Mouse (Mus musculus) G1E (cell line): ENCODE measurements around the gene Muc5ac. TPM values are rescaled to one million over a fixed set of nuclear protein-coding genes. Genes with fewer than 3 reads are reported as not detected.
A peak's percentile ranks its signal among the peaks of the same experiment; 100 is the strongest.

Experiments
- ATAC-seq: 2 replicates; pipeline ENCODE4 v1.8.0; 2016; ENCODE audit warnings: mild to moderate bottlenecking; ENCODE audit not compliant: insufficient number of reproducible peaks, poor library complexity, low FRiP score, severe bottlenecking; ENCODE audit errors: extremely low read depth
- DNase-seq: peaks from one replicate; pipeline ENCODE4 v3.0.0; 2012; ENCODE audit warnings: low spot score
- H3K27me3 ChIP-seq: 2 replicates; pipeline ENCODE4 v1.6.1; 2012; ENCODE audit warnings: mild to moderate bottlenecking, low read length, inconsistent platforms; ENCODE audit not compliant: insufficient read depth
- H3K36me3 ChIP-seq: replicated peaks from 2 replicates; pipeline ENCODE3; 2012; ENCODE audit warnings: mild to moderate bottlenecking, inconsistent platforms
- H3K4me1 ChIP-seq: 2 replicates; pipeline ENCODE4 v1.6.1; 2012; ENCODE audit warnings: low read depth, low read length, inconsistent platforms, mixed read lengths; ENCODE audit not compliant: insufficient read depth
- H3K4me3 ChIP-seq: 2 replicates; pipeline ENCODE4 v1.5.1; 2012; ENCODE audit warnings: low read depth, mild to moderate bottlenecking, inconsistent platforms, low read length, moderate library complexity, mixed read lengths
- H3K9me3 ChIP-seq: replicated peaks from 2 replicates; pipeline ENCODE4 v1.6.1; 2012; ENCODE audit warnings: inconsistent platforms
- CTCF ChIP-seq: IDR thresholded peaks from 2 replicates; pipeline ENCODE4 v1.5.1; 2012; ENCODE audit warnings: low read depth, low read length, inconsistent platforms, mixed read lengths
- GATA1 ChIP-seq: IDR thresholded peaks from 2 replicates; pipeline ENCODE4 v1.6.1; 2012; ENCODE audit warnings: borderline replicate concordance, low read length, inconsistent platforms, mixed read lengths
- GATA2 ChIP-seq: IDR thresholded peaks from 2 replicates; pipeline ENCODE4 v1.6.1; 2012; ENCODE audit warnings: low read depth, low read length, inconsistent platforms, borderline replicate concordance
- POLR2AphosphoS5 ChIP-seq: IDR thresholded peaks from 2 replicates; pipeline ENCODE4 v1.6.1; 2012; ENCODE audit warnings: low read depth, low read length, inconsistent platforms; ENCODE audit not compliant: insufficient replicate concordance
- TAL1 ChIP-seq: conservative IDR thresholded peaks from 2 replicates; pipeline ENCODE4 v1.6.1; 2012; ENCODE audit warnings: low read depth, low read length, inconsistent platforms, mixed read lengths
- polyA plus RNA-seq: library from polyadenylated mRNA; stranded (reverse); fragments of >175 nt; gene quantifications from 2 replicates; pipeline ENCODE4 v1.2.3, GENCODE M21; 2012
- total RNA-seq, 2 experiments: library from RNA; stranded (forward) in 1 of 2; stranded (reverse) in 1 of 2; fragments of 200-1000 nt in 1 of 2; fragments of >200 nt in 1 of 2; fragmentation: Nextera tagmentation in 1 of 2; gene quantifications; 2 replicates each; pipeline ENCODE4 v1.2.3; 2014 to 2017

Muc5ac gene
- total and polyA plus RNA-seq, 3 experiments: under 0.01 TPM; not detected in 2

- H3K4me3 ChIP-seq: 0 out of 2 replicates have a peak overlapping the region, but pooled peaks have one; percentile 6
- DNase-seq (peak; percentile 25), ATAC-seq (peak; percentile 78)
- TF ChIP-seq CTCF (no peak), TAL1 (peak; percentile 65)
- no peaks in the 10 kb centered on the region for H3K9me3 ChIP-seq
- no peaks in the 10 kb centered on the region for H3K36me3 ChIP-seq
- peaks cover 21% of the 10 kb centered on the region for H3K4me1 ChIP-seq
- peaks cover 14% of the 10 kb centered on the region for H3K27me3 ChIP-seq
Measured at GRCm38 (mm10) chr7:141770988-141771387, 17.8 kb upstream of the Muc5ac start.

DNA sequence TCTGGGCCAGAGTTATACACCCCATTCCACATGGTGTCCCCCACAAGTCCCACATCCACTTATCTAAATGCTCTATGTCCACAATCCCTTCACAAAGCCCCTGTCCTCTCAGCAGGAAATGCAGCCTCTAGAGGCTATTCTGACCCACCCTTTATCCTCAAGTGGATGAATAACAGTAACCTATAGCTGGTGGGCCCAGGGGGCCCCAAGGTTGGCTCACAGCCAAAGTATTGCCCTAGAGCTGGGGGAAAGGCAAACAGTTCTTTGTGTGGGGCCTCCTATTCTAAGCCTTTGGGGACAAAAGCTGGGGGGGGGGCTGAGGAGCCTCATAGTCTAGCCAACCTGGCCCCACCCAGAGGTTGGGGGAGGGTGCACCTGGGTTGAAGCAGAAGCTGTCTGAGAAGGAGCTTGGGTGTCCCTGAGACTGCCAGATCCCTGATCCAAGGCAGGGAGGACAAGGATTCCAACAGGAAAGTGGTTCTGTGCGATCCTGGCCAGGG lies 16.7 kb upstream of the Muc5ac start:
- no peak overlapping the region for H3K4me3 ChIP-seq
- H3K9me3 ChIP-seq: no peaks in the 10 kb centered on the region
- TF ChIP-seq CTCF (no peak), POLR2AphosphoS5 (no peak), TAL1 (no peak), GATA1 (no peak), GATA2 (no peak)
- ATAC-seq (no peak), DNase-seq (no peak)
- H3K36me3 ChIP-seq: no peaks in the 10 kb centered on the region
- peaks cover 21% of the 10 kb centered on the region for H3K4me1 ChIP-seq
- peaks cover 14% of the 10 kb centered on the region for H3K27me3 ChIP-seq

DNA sequence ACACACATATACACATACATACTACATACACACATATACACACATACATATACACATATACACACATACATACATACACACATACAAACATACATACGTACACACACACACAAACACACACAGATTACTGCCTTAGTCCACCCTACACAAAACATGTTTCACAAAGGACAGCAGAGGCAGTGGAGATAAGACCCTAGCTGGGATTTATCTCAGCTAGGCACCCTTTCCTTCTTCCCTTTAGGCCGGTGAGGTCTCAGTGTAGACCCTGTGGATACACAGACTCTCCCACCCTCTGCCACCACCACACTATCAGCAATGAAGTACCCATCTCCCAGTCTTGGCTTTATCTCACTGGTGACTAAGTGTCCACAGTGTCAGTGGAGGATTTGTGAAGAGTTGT lies 13.9 kb upstream of the Muc5ac start:
- H3K27me3 ChIP-seq: peaks cover 30% of the 10 kb centered on the region
- ATAC-seq (no peak), DNase-seq (no peak)
- H3K9me3 ChIP-seq: no peaks in the 10 kb centered on the region
- TF ChIP-seq GATA1 (no peak), GATA2 (no peak), CTCF (no peak), POLR2AphosphoS5 (no peak), TAL1 (no peak)
- no peak overlapping the region for H3K4me3 ChIP-seq
- peaks cover 21% of the 10 kb centered on the region for H3K4me1 ChIP-seq
- H3K36me3 ChIP-seq: no peaks in the 10 kb centered on the region

- Histone ChIP-seq H3K4me1 (peaks cover 11% of the 10 kb centered on the region), H3K9me3 (no peaks in the 10 kb centered on the region), H3K4me3 (no peak overlapping the region), H3K36me3 (no peaks in the 10 kb centered on the region), H3K27me3 (peaks cover 37% of the 10 kb centered on the region)
- DNase-seq: no peak
- ATAC-seq: no peak
- TF ChIP-seq POLR2AphosphoS5 (no peak), GATA2 (no peak), TAL1 (no peak), GATA1 (no peak), CTCF (no peak)
Measured at GRCm38 (mm10) chr7:141776199-141776598, 12.6 kb upstream of the Muc5ac start.

DNA sequence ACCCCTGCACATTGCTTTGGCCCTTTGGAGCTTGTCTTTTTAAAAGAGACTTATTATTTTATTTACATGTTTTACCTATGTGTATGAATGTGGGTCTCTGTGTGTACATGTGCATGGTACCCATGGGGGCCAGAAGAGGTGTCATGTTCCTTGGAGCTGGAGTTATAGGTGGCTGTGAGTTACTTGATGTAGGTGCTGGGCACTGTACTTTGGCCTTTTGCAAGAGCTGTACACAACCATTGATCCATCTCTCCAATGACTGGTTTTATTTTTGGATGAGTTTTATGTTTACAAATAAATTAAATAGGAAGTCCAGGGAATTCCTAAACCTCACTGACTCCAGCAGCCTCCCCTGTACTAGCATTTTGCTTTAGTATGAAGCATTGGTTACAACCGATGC lies 5.5 kb downstream of the Muc5ac start:
- TF ChIP-seq TAL1: no peak
- TF ChIP-seq GATA2: no peak
- TF ChIP-seq GATA1: no peak
- no peak for TF ChIP-seq POLR2AphosphoS5
- no peak for TF ChIP-seq CTCF
- Histone ChIP-seq H3K9me3 (peaks cover 13% of the 10 kb centered on the region), H3K36me3 (no peaks in the 10 kb centered on the region), H3K27me3 (peaks cover 17% of the 10 kb centered on the region), H3K4me3 (no peak overlapping the region), H3K4me1 (no peaks in the 10 kb centered on the region)
- DNase-seq (no peak), ATAC-seq (no peak)

DNA sequence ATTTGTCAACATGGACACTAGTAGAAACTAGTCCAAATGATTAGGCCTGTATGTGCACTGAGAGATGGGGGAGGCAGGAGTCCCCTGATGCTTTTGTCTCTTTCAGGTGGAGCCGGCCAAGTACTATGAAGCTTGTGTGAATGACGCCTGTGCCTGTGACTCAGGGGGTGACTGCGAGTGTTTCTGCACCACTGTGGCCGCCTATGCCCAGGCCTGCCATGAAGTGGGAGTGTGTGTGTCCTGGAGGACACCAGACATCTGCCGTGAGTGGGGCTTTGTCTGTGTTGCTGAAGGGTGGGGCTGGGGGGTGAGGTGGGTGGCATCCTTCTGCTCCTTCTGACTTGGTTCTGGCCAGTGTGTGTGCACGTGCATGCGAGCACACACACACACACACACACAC lies 14.4 kb downstream of the Muc5ac start:
- Histone ChIP-seq H3K27me3 (peaks cover 20% of the 10 kb centered on the region), H3K9me3 (peaks cover 3% of the 10 kb centered on the region), H3K36me3 (no peaks in the 10 kb centered on the region), H3K4me1 (no peaks in the 10 kb centered on the region), H3K4me3 (no peak overlapping the region)
- no peak for ATAC-seq
- no peak for DNase-seq
- TF ChIP-seq TAL1 (no peak), POLR2AphosphoS5 (no peak), GATA1 (no peak), CTCF (no peak), GATA2 (no peak)
